Comparison of ENCODE assay signal across 8 mouse cellular contexts in genomic region chr2:148851116-148851906, GRCm38 (mm10). TPM values are rescaled to one million over a fixed set of nuclear protein-coding genes. Genes with fewer than 3 reads are reported as not detected.
A peak's percentile ranks its signal among the peaks of the same experiment; 100 is the strongest.
DNase-seq lines count a peak whose midpoint lies in the region; ATAC-seq lines count a peak whose summit lies in the region.

No protein-coding gene starts in this region.

- H3K9ac ChIP-seq in intestine, embryonic 14.5 days (ENCODE audit: low read length), result no peak overlapping the region

- H3K4me3 ChIP-seq in intestine, embryonic 14.5 days (ENCODE audit: low read depth, low read length), result no peak overlapping the region

- no peak overlapping the region for H3K4me2 ChIP-seq in intestine, embryonic 14.5 days (ENCODE audit: low read length)

- peak; percentile 72 to 79 for DNase-seq in adrenal gland, adult 18-20 months (ENCODE audit: low spot score in 2 of 2)
- peak; percentile 66 for DNase-seq in embryo, embryonic 11 days
- DNase-seq in gastrocnemius, postnatal 36 days, result peak; percentile 57 to 66
- DNase-seq in intestine, embryonic 14.5 days (ENCODE audit: low spot score), result peak; percentile 82
- DNase-seq in left cerebral cortex, adult 9 months (ENCODE audit: low spot score in 2 of 2), result peak; percentile 42 to 93
- peak; percentile 83 to 87 for DNase-seq in right cerebral cortex, postnatal 10 days (ENCODE audit: low spot score in 2 of 2)
- peak; percentile 78 to 85 for DNase-seq in urinary bladder, postnatal 36 days (ENCODE audit: low spot score in 2 of 2)

- intact Hi-C loops in gastrocnemius, postnatal 36 days (cut with DNase I), result loop anchor here (1.0 to 5.0 kb wide), 2 partner anchors 51 to 99 kb away; partner anchors contain the start of gene Cstl1

- 44% methylated on average over 8 of the region's 8 CpGs for WGBS in intestine, embryonic 14.5 days

- no peaks in the 10 kb centered on the region for H3K27me3 ChIP-seq in intestine, embryonic 14.5 days (replicated peaks; ENCODE audit: control insufficient read depth, insufficient read depth, low read length)

- no peaks in the 10 kb centered on the region for H3K4me1 ChIP-seq in intestine, embryonic 14.5 days (replicated peaks; ENCODE audit: control insufficient read depth, insufficient read depth, low read length)

- H3K36me3 ChIP-seq in intestine, embryonic 14.5 days (ENCODE audit: control insufficient read depth, insufficient read depth, low read length), result no peaks in the 10 kb centered on the region

- no peaks in the 10 kb centered on the region for H3K9me3 ChIP-seq in intestine, embryonic 14.5 days (ENCODE audit: control insufficient read depth, low read length)

- H3K27ac ChIP-seq in intestine, embryonic 14.5 days (ENCODE audit: low read depth), result no peak overlapping the region

- peak; percentile 55; the same call in 1 of the 2 replicates for ATAC-seq in intestine, embryonic 14.5 days (replicated peaks; ENCODE audit: low FRiP score, low TSS enrichment, low read depth)
- ATAC-seq in megakaryocyte progenitor cell, adult 5-6 weeks (replicated peaks; ENCODE audit: poor library complexity), result peak; percentile 94

RNA-seq across cellular contexts. Expression of gene 9230104L09Rik, which starts 13.5 kb away (rescaled TPM):
- total RNA-seq in adrenal gland, adult 18-20 months (2021), result 1 to 10 TPM in 1 of 2 experiments, under 1 TPM in 1; 0.76 to 1.8 TPM
- total RNA-seq in gastrocnemius, postnatal 36 days (2021), result 1 to 10 TPM in 1 of 2 experiments, under 1 TPM in 1; 0.66 to 1.5 TPM
- polyA plus RNA-seq in intestine, embryonic 14.5 days (2014; fragmentation: Nextera tagmentation; extraction: Ambion mirVana), result not detected in 2 replicates
- total RNA-seq in megakaryocyte progenitor cell, adult 5-6 weeks (2015), result not detected in 2 replicates
- total RNA-seq in megakaryocyte progenitor cell, adult 5-6 weeks (2017), result not detected in 2 replicates

RNA-seq across cellular contexts. Expression of gene Cst9, which starts 16.4 kb away (rescaled TPM):
- total RNA-seq in adrenal gland, adult 18-20 months (2021), result not detected
- total RNA-seq in gastrocnemius, postnatal 36 days (2021), result not detected
- not detected in 2 replicates for polyA plus RNA-seq in intestine, embryonic 14.5 days (2014; fragmentation: Nextera tagmentation; extraction: Ambion mirVana)
- not detected in 2 replicates for total RNA-seq in megakaryocyte progenitor cell, adult 5-6 weeks (2015)
- not detected in 2 replicates for total RNA-seq in megakaryocyte progenitor cell, adult 5-6 weeks (2017)

RNA-seq across cellular contexts. Expression of gene Cst3, which starts 24.2 kb away (rescaled TPM):
- 100 to 1,000 TPM; 915 to 993 TPM for total RNA-seq in adrenal gland, adult 18-20 months (2021)
- total RNA-seq in gastrocnemius, postnatal 36 days (2021), result 100 to 1,000 TPM; 479 to 583 TPM
- 404 and 423 TPM in 2 replicates for polyA plus RNA-seq in intestine, embryonic 14.5 days (2014; fragmentation: Nextera tagmentation; extraction: Ambion mirVana)
- total RNA-seq in megakaryocyte progenitor cell, adult 5-6 weeks (2015), result 423 and 485 TPM in 2 replicates
- total RNA-seq in megakaryocyte progenitor cell, adult 5-6 weeks (2017), result 377 and 496 TPM in 2 replicates

RNA-seq across cellular contexts. Expression of gene Cst13, which starts 31.4 kb away (rescaled TPM):
- not detected for total RNA-seq in adrenal gland, adult 18-20 months (2021)
- not detected for total RNA-seq in gastrocnemius, postnatal 36 days (2021)
- not detected in 2 replicates for polyA plus RNA-seq in intestine, embryonic 14.5 days (2014; fragmentation: Nextera tagmentation; extraction: Ambion mirVana)
- not detected in 2 replicates for total RNA-seq in megakaryocyte progenitor cell, adult 5-6 weeks (2015)
- not detected in 2 replicates for total RNA-seq in megakaryocyte progenitor cell, adult 5-6 weeks (2017)

RNA-seq across cellular contexts. Expression of gene Cst8, which starts 52.7 kb away (rescaled TPM):
- total RNA-seq in adrenal gland, adult 18-20 months (2021), result 10 to 100 TPM in 1 of 2 experiments, 1 to 10 TPM in 1; 1.6 to 84.7 TPM
- not detected for total RNA-seq in gastrocnemius, postnatal 36 days (2021)
- not detected in 2 replicates for polyA plus RNA-seq in intestine, embryonic 14.5 days (2014; fragmentation: Nextera tagmentation; extraction: Ambion mirVana)
- total RNA-seq in megakaryocyte progenitor cell, adult 5-6 weeks (2015), result not detected in 2 replicates
- total RNA-seq in megakaryocyte progenitor cell, adult 5-6 weeks (2017), result not detected in 2 replicates
